Mouse (Mus musculus): ENCODE results near the gene Gm17079. TPM values are rescaled to one million over a fixed set of nuclear protein-coding genes. Genes with fewer than 3 reads are reported as not detected.
"Not testable (repeated sequence)": the region's sequence is repeated elsewhere in the genome, so short reads cannot be mapped to it uniquely, and the experiment has no call there.

Gm17079 gene
- not detected in 2 replicates for polyA plus RNA-seq (2014; fragmentation: Nextera tagmentation; extraction: Ambion mirVana)

DNA sequence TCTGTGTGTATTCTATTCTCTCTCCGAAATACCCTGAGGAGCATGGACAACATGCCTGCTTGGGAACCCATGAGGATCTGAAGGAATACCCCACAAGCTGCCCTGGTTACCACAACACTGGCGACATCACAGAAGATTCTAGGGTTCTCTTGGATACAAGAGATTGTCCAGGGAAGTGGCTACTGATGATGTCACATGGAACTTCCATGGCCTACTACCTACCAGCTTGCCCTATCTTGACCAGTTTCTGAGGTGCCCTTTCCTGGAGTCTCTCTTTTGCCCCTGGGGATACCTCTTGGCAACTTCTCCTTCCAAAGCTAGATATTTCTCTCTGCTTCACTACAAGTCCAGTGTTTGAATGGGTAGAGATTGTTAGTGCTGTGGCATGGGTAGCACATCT lies at the start of gene Gm17079:
TSS of gene Gm17079 (minus strand) at position 101 of the 400 bp plus-strand sequence.
- H3K4me3 ChIP-seq (ENCODE audit: control insufficient read depth in 1 of 2, insufficient read depth in 1 of 2, low read depth in 1 of 2, low read length in 2 of 2); H3K9me3 ChIP-seq (ENCODE audit: control insufficient read depth, low read length); H3K4me2 ChIP-seq (ENCODE audit: low read length); H3K36me3 ChIP-seq (ENCODE audit: control insufficient read depth, insufficient read depth, low read length); H3K27ac ChIP-seq (replicated peaks in 1 of 2; ENCODE audit: control insufficient read depth in 1 of 2, insufficient read depth in 1 of 2, low read depth in 2 of 2, low read length in 2 of 2); H3K4me1 ChIP-seq (ENCODE audit: control insufficient read depth in 2 of 2, insufficient read depth in 2 of 2, low read length in 2 of 2); ATAC-seq (ENCODE audit: insufficient number of reproducible peaks, insufficient read depth, low FRiP score, low read depth); H3K9ac ChIP-seq (ENCODE audit: low read length); H3K27me3 ChIP-seq (ENCODE audit: control insufficient read depth, insufficient read depth, low read length): not testable (repeated sequence)
- 62% methylated on average over 1 of the region's 2 CpGs for WGBS

DNA sequence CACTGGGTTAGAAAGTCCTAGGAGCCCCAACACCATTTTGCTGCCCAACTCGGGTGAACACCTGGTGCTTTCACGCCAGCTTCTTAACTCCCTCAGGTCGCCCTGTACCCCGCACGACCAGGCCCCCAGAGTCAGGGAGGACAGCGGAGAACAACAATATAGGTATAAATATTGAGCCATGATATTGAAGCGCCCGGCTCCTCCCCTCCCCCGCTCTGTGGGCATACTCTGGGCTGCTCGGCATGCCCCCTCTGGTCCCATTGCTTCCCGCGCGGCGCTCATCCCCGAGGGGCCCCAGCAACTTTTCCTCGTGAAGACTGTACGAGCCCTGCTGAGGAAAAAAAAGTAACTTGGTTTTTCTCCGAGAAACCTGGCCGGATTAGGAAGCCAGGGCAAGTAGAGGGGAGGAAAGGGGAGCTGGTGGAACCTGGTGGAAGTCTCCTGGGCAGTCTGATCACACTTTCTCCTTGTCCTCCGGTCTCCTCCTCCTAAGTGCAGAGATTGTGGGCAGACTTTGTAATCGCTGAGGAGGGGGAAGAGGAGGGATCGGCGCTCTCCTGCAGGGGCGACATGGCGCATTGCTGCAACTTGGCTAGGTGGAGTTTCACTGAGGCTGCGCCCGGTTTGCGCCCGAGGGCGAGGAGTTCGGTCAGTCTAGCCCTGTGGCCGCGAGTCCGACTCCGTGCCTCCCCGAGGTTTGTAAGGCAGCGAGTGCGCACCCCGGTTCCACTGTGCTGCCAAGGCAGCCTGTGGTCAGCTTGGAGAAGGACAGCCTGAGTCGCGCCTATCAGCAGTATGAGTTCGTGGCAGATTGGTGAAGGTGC lies 45.3 kb upstream of the Gm17079 start:
- under 1% methylated on average over 42 of the region's 42 CpGs for WGBS
- Histone ChIP-seq H3K4me3 (ENCODE audit: control insufficient read depth in 1 of 2, insufficient read depth in 1 of 2, low read depth in 1 of 2, low read length in 2 of 2) (peak overlapping the region; percentile 41 to 46), H3K9ac (ENCODE audit: low read length) (peak overlapping the region; percentile 58), H3K27me3 (ENCODE audit: control insufficient read depth, insufficient read depth, low read length) (peaks cover 42% of the 10 kb centered on the region), H3K27ac (replicated peaks in 1 of 2; ENCODE audit: control insufficient read depth in 1 of 2, insufficient read depth in 1 of 2, low read depth in 2 of 2, low read length in 2 of 2) (no peak overlapping the region), H3K9me3 (ENCODE audit: control insufficient read depth, low read length) (no peaks in the 10 kb centered on the region), H3K4me2 (ENCODE audit: low read length) (peak overlapping the region; percentile 90), H3K36me3 (ENCODE audit: control insufficient read depth, insufficient read depth, low read length) (no peaks in the 10 kb centered on the region), H3K4me1 (ENCODE audit: control insufficient read depth in 2 of 2, insufficient read depth in 2 of 2, low read length in 2 of 2) (peaks cover 6 to 10% of the 10 kb centered on the region in 2 experiments; a peak in 2 of 4 replicates)
- ATAC-seq (ENCODE audit: insufficient number of reproducible peaks, insufficient read depth, low FRiP score, low read depth), result no peak

DNA sequence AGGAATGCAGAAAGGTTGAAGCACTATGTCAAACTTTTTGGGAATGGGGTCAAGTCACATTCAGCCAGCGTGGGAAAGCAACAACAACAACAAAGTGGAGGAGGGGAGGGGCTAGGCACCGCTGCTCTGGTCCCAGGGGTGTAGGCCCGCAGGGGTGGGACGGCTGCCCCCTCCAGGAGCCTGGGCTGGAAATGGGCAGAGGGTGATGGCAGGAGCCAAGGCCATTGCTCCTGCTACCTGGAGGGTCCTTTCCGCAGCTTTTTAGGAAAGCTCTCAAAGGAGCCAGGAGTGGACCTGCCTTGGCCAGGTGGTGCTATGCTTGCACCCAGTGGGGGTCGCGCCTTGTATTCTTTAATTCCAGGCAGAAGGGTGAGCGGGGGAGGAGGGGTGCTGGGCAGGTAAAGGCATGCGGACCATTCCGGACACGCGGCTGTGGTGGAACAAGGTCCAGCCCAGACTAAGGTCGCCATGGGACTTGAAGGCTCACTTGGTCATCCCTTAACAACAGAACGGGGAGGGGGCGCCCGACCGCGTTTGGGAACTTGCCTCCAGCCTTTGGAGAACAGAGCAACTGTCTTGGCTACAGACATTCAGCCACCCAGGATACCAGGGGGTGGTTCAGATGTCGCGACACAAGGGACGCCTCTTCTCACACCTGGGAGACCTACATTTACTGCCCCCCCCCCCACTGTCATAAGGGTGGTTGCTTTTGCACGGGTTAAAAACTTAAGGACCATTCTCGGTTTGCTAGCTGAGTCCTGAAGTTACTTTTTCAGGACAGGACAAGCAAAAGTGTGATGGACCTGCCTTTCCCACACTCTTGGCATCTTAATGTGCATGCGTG lies 44.1 kb upstream of the Gm17079 start:
- peak overlapping the region; percentile 17 to 19; a peak in 3 of 4 replicates for H3K4me3 ChIP-seq (ENCODE audit: control insufficient read depth in 1 of 2, insufficient read depth in 1 of 2, low read depth in 1 of 2, low read length in 2 of 2)
- no peaks in the 10 kb centered on the region for H3K36me3 ChIP-seq (ENCODE audit: control insufficient read depth, insufficient read depth, low read length)
- H3K4me1 ChIP-seq (ENCODE audit: control insufficient read depth in 2 of 2, insufficient read depth in 2 of 2, low read length in 2 of 2), result peaks cover 6 to 10% of the 10 kb centered on the region in 2 experiments; a peak in 2 of 4 replicates
- no peak for ATAC-seq (ENCODE audit: insufficient number of reproducible peaks, insufficient read depth, low FRiP score, low read depth)
- H3K9ac ChIP-seq (ENCODE audit: low read length), result no peak overlapping the region
- H3K27me3 ChIP-seq (ENCODE audit: control insufficient read depth, insufficient read depth, low read length), result peaks cover 42% of the 10 kb centered on the region
- H3K27ac ChIP-seq (replicated peaks in 1 of 2; ENCODE audit: control insufficient read depth in 1 of 2, insufficient read depth in 1 of 2, low read depth in 2 of 2, low read length in 2 of 2), result no peak overlapping the region
- H3K9me3 ChIP-seq (ENCODE audit: control insufficient read depth, low read length), result no peaks in the 10 kb centered on the region
- peak overlapping the region; percentile 90 for H3K4me2 ChIP-seq (ENCODE audit: low read length)
- WGBS, result 2% methylated on average over 24 of the region's 24 CpGs

DNA sequence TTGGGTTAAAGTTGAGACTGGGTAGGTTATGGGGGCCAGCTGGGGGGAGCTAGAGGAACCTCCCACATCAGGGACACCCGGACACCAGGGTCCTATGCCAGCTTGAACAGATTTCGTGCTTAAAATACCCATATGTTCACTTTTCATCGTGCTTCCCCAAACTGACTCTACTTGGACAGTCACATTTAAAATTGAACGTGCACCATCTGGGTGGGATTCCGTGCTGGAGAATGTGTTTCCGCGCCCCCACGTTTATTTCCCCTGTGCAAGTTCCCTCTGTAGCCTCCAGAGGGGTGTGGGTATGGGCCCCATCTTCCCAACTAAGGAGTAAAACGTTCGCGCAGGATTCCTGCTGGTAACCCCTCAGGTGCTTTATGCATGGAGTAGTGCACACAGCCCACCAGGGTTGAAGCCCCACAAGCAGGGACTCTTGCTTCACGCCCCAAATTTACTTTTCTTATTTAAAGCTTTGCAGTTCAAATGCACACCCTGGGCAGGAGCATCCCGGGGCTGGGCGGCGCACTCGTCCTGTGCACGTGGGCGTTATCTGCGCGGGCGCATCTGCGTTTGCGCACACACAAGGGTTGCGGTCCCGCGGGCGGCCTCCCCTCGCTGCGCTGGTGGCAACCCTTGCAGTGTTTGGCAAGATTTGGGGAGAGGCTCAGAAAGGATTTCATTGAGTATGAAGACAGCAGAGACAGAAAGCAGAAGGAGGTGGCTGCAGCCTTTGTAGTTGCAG lies 43.3 kb upstream of the Gm17079 start:
- peak overlapping the region; percentile 90 for H3K4me2 ChIP-seq (ENCODE audit: low read length)
- 4% methylated on average over 29 of the region's 29 CpGs for WGBS
- no peaks in the 10 kb centered on the region for H3K9me3 ChIP-seq (ENCODE audit: control insufficient read depth, low read length)
- H3K9ac ChIP-seq (ENCODE audit: low read length), result no peak overlapping the region
- H3K27me3 ChIP-seq (ENCODE audit: control insufficient read depth, insufficient read depth, low read length), result peaks cover 42% of the 10 kb centered on the region
- peak overlapping the region; percentile 17 to 19 for H3K4me3 ChIP-seq (ENCODE audit: control insufficient read depth in 1 of 2, insufficient read depth in 1 of 2, low read depth in 1 of 2, low read length in 2 of 2)
- no peak overlapping the region for H3K27ac ChIP-seq (replicated peaks in 1 of 2; ENCODE audit: control insufficient read depth in 1 of 2, insufficient read depth in 1 of 2, low read depth in 2 of 2, low read length in 2 of 2)
- H3K4me1 ChIP-seq (ENCODE audit: control insufficient read depth in 2 of 2, insufficient read depth in 2 of 2, low read length in 2 of 2), result peaks cover 6 to 10% of the 10 kb centered on the region in 2 experiments; a peak in 2 of 4 replicates
- ATAC-seq (ENCODE audit: insufficient number of reproducible peaks, insufficient read depth, low FRiP score, low read depth), result no peak
- no peaks in the 10 kb centered on the region for H3K36me3 ChIP-seq (ENCODE audit: control insufficient read depth, insufficient read depth, low read length)

DNA sequence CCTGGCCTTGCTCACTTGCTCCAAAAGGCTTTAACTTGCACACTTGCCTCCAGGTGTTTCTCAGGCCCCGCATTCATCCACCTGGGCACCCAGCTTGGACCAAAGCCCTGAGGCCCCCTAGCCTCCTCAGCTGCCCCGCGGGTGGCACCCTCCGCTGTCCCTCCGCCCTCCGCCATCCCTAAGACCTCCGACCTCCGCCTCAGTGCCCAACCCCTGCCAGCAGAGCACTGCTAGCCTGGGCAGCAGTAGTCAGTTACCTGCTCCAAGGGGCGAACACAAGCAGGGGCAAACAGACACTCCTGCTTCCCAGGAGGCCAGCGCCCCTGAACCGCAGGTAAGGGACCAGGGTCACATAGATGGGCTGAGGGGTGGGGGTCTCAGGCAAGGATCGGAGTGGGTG lies 42.7 kb upstream of the Gm17079 start:
- ATAC-seq (ENCODE audit: insufficient number of reproducible peaks, insufficient read depth, low FRiP score, low read depth), result no peak
- H3K4me3 ChIP-seq (ENCODE audit: control insufficient read depth in 1 of 2, insufficient read depth in 1 of 2, low read depth in 1 of 2, low read length in 2 of 2), result no peak overlapping the region
- no peak overlapping the region for H3K4me2 ChIP-seq (ENCODE audit: low read length)
- 13% methylated on average over 12 of the region's 12 CpGs for WGBS
- H3K36me3 ChIP-seq (ENCODE audit: control insufficient read depth, insufficient read depth, low read length), result no peaks in the 10 kb centered on the region
- H3K4me1 ChIP-seq (ENCODE audit: control insufficient read depth in 2 of 2, insufficient read depth in 2 of 2, low read length in 2 of 2), result peaks cover 6 to 10% of the 10 kb centered on the region in 2 experiments; a peak in 2 of 4 replicates
- no peak overlapping the region for H3K9ac ChIP-seq (ENCODE audit: low read length)
- H3K27ac ChIP-seq (replicated peaks in 1 of 2; ENCODE audit: control insufficient read depth in 1 of 2, insufficient read depth in 1 of 2, low read depth in 2 of 2, low read length in 2 of 2), result no peak overlapping the region
- peaks cover 42% of the 10 kb centered on the region for H3K27me3 ChIP-seq (ENCODE audit: control insufficient read depth, insufficient read depth, low read length)
- no peaks in the 10 kb centered on the region for H3K9me3 ChIP-seq (ENCODE audit: control insufficient read depth, low read length)

DNA sequence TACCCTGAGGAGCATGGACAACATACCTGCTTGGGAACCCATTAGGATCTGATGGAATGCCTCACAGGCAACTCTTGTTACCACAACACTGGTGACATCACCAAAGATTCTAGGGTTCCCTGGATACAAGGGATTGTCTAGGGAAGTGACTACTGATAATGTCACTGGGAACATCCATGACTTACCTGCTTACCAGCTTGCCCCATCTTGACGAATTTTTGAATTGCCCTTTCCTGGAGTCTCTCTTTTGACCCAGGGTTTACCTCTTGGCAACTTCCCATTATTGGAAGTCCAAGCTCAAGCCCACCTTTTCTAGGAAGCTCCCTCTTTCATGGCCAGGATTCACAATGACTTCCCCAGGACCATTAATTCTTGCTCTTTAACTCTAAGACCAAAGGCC lies 21.8 kb upstream of the Gm17079 start, which contains the start of gene Gm5800:
TSS of gene Gm5800 (minus strand) at position 101 of the 400 bp plus-strand sequence.
- ATAC-seq (ENCODE audit: insufficient number of reproducible peaks, insufficient read depth, low FRiP score, low read depth), result no peak
- no peaks in the 10 kb centered on the region for H3K27me3 ChIP-seq (ENCODE audit: control insufficient read depth, insufficient read depth, low read length)
- H3K36me3 ChIP-seq (ENCODE audit: control insufficient read depth, insufficient read depth, low read length), result no peaks in the 10 kb centered on the region
- H3K9me3 ChIP-seq (ENCODE audit: control insufficient read depth, low read length), result no peaks in the 10 kb centered on the region
- no peak within 1 kb of the TSS for H3K27ac ChIP-seq (replicated peaks in 1 of 2; ENCODE audit: control insufficient read depth in 1 of 2, insufficient read depth in 1 of 2, low read depth in 2 of 2, low read length in 2 of 2)
- WGBS, result 29% methylated on average over 1 of the region's 1 CpGs
- H3K4me2 ChIP-seq (ENCODE audit: low read length), result no peak within 1 kb of the TSS
- no peak within 1 kb of the TSS for H3K4me3 ChIP-seq (ENCODE audit: control insufficient read depth in 1 of 2, insufficient read depth in 1 of 2, low read depth in 1 of 2, low read length in 2 of 2)
- no peaks in the 10 kb centered on the region for H3K4me1 ChIP-seq (ENCODE audit: control insufficient read depth in 2 of 2, insufficient read depth in 2 of 2, low read length in 2 of 2)
- no peak within 1 kb of the TSS for H3K9ac ChIP-seq (ENCODE audit: low read length)

DNA sequence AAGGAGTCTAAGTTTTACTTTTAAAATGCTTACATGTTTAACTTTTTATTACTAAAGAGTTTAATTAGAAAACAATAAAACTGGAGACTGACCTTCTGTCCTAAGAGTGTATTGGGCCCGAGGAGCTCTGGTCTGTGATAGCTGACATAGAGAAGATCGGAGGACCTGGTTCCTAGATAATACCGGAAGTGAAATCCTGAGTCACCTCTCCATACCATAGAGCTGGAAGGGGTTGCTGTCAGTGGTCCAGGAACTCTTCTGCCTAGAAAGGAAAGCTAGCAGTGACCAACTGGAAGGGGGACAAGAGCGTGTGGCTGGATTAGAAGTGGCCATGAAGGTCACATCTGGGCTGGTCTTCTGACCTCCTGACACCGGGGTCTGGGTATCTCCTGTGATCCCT lies 18.0 kb downstream of the Gm17079 start:
- no peak overlapping the region for H3K27ac ChIP-seq (replicated peaks in 1 of 2; ENCODE audit: control insufficient read depth in 1 of 2, insufficient read depth in 1 of 2, low read depth in 2 of 2, low read length in 2 of 2)
- H3K4me2 ChIP-seq (ENCODE audit: low read length), result no peak overlapping the region
- H3K9me3 ChIP-seq (ENCODE audit: control insufficient read depth, low read length), result no peaks in the 10 kb centered on the region
- no peaks in the 10 kb centered on the region for H3K4me1 ChIP-seq (ENCODE audit: control insufficient read depth in 2 of 2, insufficient read depth in 2 of 2, low read length in 2 of 2)
- no peak overlapping the region for H3K4me3 ChIP-seq (ENCODE audit: control insufficient read depth in 1 of 2, insufficient read depth in 1 of 2, low read depth in 1 of 2, low read length in 2 of 2)
- 80% methylated on average over 5 of the region's 5 CpGs for WGBS
- no peaks in the 10 kb centered on the region for H3K36me3 ChIP-seq (ENCODE audit: control insufficient read depth, insufficient read depth, low read length)
- no peak overlapping the region for H3K9ac ChIP-seq (ENCODE audit: low read length)
- ATAC-seq (ENCODE audit: insufficient number of reproducible peaks, insufficient read depth, low FRiP score, low read depth), result no peak
- H3K27me3 ChIP-seq (ENCODE audit: control insufficient read depth, insufficient read depth, low read length), result no peaks in the 10 kb centered on the region
